Comparison of ENCODE assay signal across 12 mouse cellular contexts in the genomic region with DNA sequence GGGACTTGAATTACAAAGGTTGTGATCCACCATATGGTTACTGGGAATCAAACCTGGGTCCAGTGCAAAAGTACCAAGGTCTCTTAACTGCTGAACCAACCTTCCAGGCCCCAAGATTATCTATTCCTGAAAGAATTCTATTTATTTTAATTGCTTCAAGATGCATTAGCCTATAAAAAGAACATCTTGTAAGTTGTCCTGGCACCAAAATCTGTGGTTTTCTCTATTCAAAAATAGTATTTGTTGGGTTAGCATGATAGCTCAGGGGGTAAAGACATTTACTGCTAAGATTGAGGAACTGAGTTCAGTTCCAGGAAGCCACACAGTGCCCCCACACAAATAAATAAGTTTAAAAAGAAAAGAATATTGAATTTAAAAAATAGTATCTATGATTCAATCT.
"Had no signal": no experiment of that assay in that cellular context is flagged by ENCODE, and none has a peak within 500 bp of the region (broad histone marks: within the 10 kb centered on the region; RNA-seq: fewer than 3 reads in every experiment).

No protein-coding gene starts in this region.

- H3K27ac ChIP-seq: midbrain, embryonic 13.5 days; midbrain, embryonic 15.5 days; neural tube, embryonic 12.5 days; stomach, embryonic 15.5 days; stomach, postnatal 0 days had no signal

- H3K4me3 ChIP-seq: megakaryocyte, embryonic 14.5 days; midbrain, embryonic 13.5 days; midbrain, embryonic 15.5 days; neural tube, embryonic 12.5 days; stomach, embryonic 15.5 days had no signal

- H3K36me3 ChIP-seq: midbrain, embryonic 13.5 days; midbrain, embryonic 15.5 days; neural tube, embryonic 12.5 days; stomach, embryonic 15.5 days had no signal

- DNase-seq: lung, adult 18-20 months; lung, postnatal 4 days; right cerebral cortex, postnatal 14 days; thymus, adult 2 months; thymus, postnatal 14 days; thymus, postnatal 36 days had no signal
